Mouse (Mus musculus): Measurements from ENCODE around the gene Bmf.
"Not testable (repeated sequence)": the region's sequence is repeated elsewhere in the genome, so short reads cannot be mapped to it uniquely, and the experiment has no call there.

Gene Bmf

DNA sequence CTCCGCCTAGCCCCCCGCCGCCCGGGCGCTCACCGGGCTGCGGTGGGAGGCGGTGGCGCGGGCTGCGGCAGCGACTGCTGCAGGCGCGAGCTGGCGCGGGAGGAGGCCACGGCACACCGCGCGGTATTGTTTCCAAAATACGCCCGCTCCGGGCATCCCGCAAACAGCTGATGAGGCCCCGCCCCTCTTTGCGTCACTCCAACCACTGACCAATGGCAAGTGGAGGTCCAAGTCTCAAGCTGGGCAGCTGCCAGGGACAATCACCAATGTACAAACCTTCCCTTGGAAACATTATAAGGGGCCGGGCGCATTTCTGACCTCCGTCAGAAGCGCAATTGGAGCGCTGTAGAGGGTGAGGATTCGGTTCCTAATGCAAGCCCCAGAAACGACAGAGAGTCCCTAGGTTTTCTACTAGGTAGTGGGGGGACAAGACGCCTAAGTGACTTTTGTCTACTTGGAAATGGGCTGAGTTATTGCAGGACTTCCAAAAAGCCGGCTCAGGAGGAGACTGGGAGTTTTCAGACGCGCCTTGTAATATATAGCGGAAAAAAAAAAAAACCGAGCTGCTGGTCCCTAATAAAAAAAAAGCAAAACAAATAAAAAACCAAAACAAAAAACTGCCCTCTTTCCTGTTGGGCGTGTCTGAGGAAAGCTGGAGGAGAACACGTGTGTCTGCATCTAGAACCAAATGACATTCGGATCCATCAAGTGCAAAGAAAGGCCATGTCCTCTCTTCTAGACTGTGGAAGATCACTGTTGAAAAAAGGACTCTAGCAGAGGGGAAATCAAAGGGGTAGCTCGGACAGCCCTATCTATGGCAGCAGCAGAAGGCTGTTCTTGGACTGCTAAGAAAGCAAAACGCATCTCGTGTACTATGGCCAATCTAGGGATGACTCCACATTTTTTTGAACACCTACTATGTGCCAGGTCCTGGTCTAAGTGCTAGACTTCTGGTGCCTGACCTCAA is at the start of gene Bmf:
Bmf (minus strand) TSS at position 181 of the 967 bp plus-strand sequence.
- peak; percentile 94 to 95 for DNase-seq (ENCODE audit: low spot score in 2 of 2)

GRCm38 (mm10) chr2:118599087-118599486 is 49.6 kb upstream of the Bmf start:
- DNase-seq (ENCODE audit: low spot score in 2 of 2): no peak

DNA sequence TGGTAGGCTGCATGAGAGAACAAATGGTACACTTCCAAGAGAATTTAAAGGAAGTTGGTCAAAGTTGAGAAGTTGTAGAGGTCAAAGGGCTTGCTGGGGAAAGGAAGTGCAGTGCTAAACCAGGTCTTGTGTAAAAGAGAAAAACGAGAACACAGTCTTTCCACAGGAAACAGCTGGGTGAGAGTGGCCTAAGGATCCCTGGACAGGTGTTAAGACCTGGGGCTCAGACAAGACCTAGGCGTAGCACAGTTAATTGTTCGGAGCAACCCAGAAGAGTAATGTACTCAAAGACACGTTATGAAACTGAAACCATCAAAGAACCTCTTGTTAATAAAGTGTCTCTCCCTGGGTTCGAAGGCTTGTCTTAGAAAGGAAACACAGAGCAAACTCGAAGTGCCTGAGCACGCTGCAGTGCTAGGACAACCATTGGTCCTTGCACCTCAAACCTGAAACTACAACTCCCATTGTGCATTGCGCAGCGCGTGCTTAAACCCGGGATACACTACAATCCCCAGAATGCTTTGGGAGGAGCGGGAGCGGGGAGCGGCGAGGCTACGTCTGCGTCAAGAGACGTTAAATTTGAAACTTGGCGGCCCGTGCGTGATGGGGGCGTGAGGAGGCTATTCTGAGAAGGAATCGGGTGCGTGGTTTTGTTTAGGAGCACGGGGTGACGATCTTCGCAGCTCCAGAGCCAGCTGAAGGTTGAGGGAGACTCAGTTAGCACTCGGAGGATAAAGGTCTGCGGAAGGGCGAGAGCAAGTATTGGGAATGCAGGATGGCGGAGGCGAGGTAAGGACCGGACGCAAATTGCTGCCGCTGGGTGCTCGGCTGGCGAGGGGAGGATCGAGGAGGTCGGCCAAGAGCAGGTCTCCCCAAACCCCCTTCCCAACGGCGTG is 48.4 kb upstream of the Bmf start, which contains the start of gene Bub1b:
Bub1b (plus strand) TSS at position 539 of the 896 bp plus-strand sequence.
- DNase-seq (ENCODE audit: low spot score in 2 of 2): peak; percentile 81 to 85

DNA sequence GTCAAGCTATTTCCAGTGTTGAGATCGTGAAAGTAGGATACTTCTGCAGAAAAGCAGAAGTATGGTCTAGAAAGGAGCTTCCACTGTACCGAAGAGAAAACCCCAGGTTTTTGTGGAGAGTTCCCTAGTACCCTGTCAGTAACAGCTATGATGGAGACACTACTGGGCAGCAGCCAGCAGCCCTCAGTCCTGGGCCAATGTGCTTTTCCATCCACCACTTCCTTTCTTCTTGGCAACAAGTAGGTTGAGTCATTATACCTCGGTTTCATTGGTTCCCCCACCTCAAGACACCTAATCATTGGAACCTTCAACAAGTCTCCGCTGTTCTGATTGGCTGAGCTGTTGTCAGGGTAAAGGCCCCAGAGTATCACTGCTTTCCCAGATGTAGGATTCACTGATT is 41.6 kb upstream of the Bmf start:
- DNase-seq (ENCODE audit: low spot score in 2 of 2): no peak

DNA sequence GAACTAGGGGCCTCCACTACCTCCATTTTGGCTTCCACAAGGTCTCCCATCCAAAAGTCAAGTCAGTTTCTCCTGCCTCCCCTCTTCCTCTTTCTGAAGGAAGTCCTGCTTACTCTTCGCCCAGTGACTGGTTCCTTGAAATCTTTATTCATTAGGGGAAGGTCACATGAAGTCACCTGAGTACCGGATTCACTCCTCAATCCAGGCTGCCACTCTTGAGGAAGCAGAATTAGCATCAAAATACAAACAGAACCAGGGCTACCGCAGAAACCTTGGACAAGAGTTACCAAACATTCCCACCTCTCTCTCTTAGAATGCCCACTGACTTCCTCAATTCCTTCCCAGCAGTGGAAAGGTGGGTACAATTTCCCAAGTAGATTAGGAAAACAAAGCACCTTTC is 38.2 kb upstream of the Bmf start:
- DNase-seq (ENCODE audit: low spot score in 2 of 2): no peak

GRCm38 (mm10) chr2:118586013-118586412 is 36.5 kb upstream of the Bmf start:
- DNase-seq (ENCODE audit: low spot score in 2 of 2): no peak

GRCm38 (mm10) chr2:118573135-118573534 is 23.6 kb upstream of the Bmf start:
- DNase-seq (ENCODE audit: low spot score in 2 of 2): no peak

GRCm38 (mm10) chr2:118572183-118572836 is 22.8 kb upstream of the Bmf start:
- DNase-seq (ENCODE audit: low spot score in 2 of 2): no peak

- no peak for DNase-seq (ENCODE audit: low spot score in 2 of 2)
Observed at GRCm38 (mm10) chr2:118570939-118571338, 21.5 kb upstream of the Bmf start.

DNA sequence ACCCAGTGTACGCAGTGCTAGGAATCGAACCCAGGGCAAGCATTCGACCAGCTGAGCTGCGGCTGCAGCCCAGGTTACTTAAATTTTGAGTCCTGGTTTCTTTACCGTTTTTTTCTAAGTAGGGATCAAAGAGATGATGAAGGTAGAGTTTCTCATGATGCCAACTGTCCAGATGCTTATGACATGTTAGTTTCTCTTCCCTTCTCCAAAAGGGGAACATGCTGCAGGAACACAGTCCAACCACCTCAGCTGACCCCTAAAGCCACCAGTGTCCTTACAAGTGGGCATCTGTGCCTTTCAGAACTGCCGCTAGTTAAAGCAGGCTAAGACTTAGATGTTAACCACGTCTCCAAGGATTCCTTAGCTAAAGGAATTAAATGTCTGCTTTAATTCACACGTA is 17.7 kb upstream of the Bmf start:
- peak in 1 of 2 experiments; percentile 10 for DNase-seq (ENCODE audit: low spot score in 2 of 2)

GRCm38 (mm10) chr2:118562431-118562830 is 12.9 kb upstream of the Bmf start:
- no peak for DNase-seq (ENCODE audit: low spot score in 2 of 2)

GRCm38 (mm10) chr2:118562015-118562414 is 12.5 kb upstream of the Bmf start:
- DNase-seq (ENCODE audit: low spot score in 2 of 2): no peak

DNA sequence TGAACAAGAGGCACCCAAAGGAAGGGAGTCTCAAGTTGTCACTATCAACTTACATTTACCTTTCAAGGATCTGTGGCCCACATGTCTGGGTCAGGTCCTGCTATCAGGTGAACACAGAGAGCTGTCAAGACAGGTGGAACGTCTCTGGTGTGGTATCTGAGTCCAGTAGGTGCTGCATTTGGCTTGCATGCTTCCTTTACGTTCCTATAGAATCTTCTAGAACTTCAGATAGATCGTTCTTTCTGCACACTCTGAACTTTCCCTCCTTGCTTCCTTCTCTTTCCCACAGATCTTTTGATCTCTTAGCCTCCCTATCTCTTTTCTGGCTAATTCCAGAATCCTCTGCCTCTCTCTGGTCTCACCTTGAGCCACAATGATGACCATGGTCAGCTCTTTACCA is 8.9 kb upstream of the Bmf start:
- DNase-seq (ENCODE audit: low spot score in 2 of 2): no peak

GRCm38 (mm10) chr2:118554356-118554990 is 5.0 kb upstream of the Bmf start:
- not testable (repeated sequence) for DNase-seq (ENCODE audit: low spot score in 2 of 2)

DNA sequence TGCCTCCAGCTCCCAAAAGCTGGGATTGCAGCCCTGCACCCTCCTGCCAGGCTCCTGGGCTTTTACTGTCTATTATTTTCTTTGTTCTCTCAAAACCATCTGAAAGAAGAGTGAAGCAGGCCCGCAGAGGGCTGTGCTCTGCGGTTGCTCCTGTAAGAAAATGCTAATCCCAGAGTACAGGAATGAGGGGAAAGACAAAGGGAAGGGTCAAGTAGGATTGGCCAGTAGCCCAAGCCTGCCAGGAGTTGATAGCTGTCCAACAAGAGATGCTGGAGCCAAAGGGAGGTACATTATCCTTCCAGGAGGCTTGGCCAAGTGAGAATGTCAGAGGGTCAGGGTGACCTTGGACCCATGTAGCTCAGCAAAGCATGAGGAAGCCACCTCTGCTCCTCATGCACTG is 2.1 kb upstream of the Bmf start:
- DNase-seq (ENCODE audit: low spot score in 2 of 2): no peak

DNA sequence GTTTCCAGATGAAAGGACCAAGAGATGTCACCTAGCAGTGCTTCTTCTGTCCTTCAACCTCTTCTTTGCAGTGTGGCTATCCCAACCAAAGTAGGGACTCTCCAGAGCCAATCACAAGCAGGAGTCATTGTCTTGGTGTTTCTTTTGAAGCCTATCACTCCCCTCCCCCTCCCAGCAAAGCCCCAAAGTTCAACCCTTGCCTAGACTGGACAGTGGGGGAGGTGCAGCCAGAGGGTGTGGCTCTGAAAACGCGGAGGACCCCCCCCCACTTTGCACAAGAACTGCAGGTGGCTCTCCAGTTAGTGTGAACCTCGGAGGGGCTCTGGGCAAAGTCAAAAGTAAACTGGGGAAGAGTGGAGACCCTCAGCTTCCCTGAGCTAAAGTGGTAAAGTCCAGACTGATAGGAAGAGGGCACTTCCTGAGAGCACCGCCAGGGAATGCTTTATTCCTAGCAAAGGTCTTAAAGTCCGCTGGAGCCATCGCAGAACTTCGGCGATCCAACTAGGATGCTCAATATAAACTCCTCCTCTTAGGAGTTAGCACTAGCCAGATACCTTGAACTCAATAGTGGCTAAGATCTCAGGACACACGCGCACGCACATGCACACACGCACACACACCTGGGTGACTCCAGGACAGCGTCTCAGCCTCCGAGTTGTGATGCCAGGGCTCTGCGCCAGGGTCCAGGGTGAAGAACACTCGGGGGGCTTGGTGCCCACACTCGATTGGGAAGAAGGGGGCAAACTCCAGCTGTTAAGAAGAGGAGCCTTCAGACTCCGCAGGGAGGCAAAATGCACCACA is 866 bp downstream of the Bmf start:
- DNase-seq (ENCODE audit: low spot score in 2 of 2): no peak

DNA sequence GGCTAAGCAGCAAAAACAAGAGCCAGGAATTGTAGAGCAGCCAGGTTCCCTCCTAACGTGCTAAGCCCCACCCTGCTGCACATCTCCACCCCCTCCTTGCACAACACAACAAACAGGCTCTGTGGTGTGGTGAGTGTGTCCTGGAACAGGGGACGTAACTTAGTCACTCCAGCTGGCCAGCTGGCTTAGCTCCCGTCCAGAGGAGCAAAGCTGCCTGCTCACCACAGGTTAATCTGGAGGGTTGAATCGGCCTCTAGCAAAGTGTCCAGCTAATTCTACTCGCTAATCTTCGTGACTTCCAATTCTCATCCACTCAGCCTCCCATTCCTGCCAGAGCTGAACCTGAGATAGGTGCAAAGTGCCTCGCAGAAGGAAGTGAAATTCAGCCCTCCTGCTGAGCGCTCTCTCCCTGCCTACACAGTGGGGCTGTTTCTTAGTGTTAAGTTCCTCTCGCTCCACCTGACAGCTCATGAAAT is 1.9 kb downstream of the Bmf start:
- no peak for DNase-seq (ENCODE audit: low spot score in 2 of 2)

DNA sequence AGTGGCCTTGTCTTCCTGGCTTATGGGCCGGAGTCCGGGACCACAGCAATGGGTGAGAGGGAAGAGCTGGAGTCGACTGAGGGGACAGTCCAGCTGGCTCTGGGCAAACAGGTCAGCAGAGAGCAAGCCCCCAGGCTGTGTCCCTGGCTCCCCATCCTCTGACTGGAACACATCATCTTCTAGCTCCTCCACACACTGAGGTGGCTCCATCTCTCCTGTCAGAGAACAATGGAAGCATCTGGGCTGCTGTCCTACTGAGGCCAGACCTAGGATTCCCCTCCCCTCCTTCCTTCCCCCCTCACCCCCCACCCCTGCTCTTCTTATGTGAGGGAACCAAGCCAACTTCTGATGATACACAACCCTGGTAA is 2.7 kb downstream of the Bmf start:
- DNase-seq (ENCODE audit: low spot score in 2 of 2): no peak

- no peak for DNase-seq (ENCODE audit: low spot score in 2 of 2)
Observed at GRCm38 (mm10) chr2:118546104-118546797, 3.2 kb downstream of the Bmf start.
